Mouse (Mus musculus): Measurements from ENCODE around the gene Dusp3.

DNA sequence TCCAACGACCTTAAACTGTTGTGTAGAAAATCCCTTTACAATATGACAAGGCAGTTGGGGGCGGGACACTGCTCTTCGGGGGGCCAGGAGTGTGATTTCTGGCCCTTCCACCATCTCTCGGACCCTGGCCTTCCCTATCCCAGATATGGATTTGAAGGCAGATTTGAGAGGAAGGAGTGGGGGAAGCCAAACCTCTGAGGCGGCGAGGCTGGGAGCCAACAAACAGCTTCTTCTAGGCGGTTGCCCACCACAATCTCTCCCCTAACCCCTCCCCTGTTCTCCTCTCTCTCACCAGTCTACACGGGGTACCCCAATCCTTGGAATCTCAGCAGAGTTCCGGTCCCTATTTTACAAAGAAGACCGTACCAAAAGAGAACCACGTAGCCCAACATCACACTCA lies 23.8 kb downstream of the Dusp3 start:
- no peak for TF ChIP-seq CTCF (IDR thresholded peaks at IDR 0.05; ENCODE audit: control insufficient read depth, insufficient read depth, insufficient read length)
- TF ChIP-seq FOSL1 (IDR thresholded peaks at IDR 0.05; ENCODE audit: insufficient read depth, low read length, poor library complexity, severe bottlenecking): no peak
- no peak for TF ChIP-seq MAX (IDR thresholded peaks at IDR 0.05)
- no peak for TF ChIP-seq USF1 (IDR thresholded peaks at IDR 0.05; ENCODE audit: low read depth)
- no peak for TF ChIP-seq CEBPB (IDR thresholded peaks at IDR 0.05; ENCODE audit: low read depth)
- TF ChIP-seq MYOG (IDR thresholded peaks at IDR 0.05; ENCODE audit: control insufficient read depth, extremely low read depth, insufficient read length): no peak
